Mouse (Mus musculus) embryonic facial prominence, embryonic 12.5 days (tissue): ENCODE data around the gene Creb5. TPM values are rescaled to one million over a fixed set of nuclear protein-coding genes. Genes with fewer than 3 reads are reported as not detected.

Experiments
- ATAC-seq: fragments of 200-750 bp; cut with Nextera tagmentation; 2 replicates; pipeline ENCODE4 v1.8.0; 2017; ENCODE audit not compliant: insufficient number of reproducible peaks, insufficient read depth, low FRiP score, low TSS enrichment
- H3K27ac ChIP-seq: fragments of 300-500 bp; sonication (generic); 2 replicates; pipeline ENCODE4 v1.5.1; 2016; ENCODE audit warnings: mild to moderate bottlenecking
- H3K27me3 ChIP-seq: fragments of 300-500 bp; sonication (generic); 2 replicates; pipeline ENCODE4 v1.6.1; 2016; ENCODE audit warnings: mild to moderate bottlenecking, moderate library complexity
- H3K36me3 ChIP-seq: fragments of 300-500 bp; sonication (generic); 2 replicates; pipeline ENCODE4 v1.6.1; 2016; ENCODE audit warnings: mild to moderate bottlenecking
- H3K4me1 ChIP-seq: fragments of 300-500 bp; sonication (generic); 2 replicates; pipeline ENCODE4 v1.6.1; 2016
- H3K4me2 ChIP-seq: fragments of 300-500 bp; sonication (generic); replicated peaks from 2 replicates; pipeline ENCODE4 v1.6.1; 2016; ENCODE audit warnings: mild to moderate bottlenecking, moderate library complexity
- H3K4me3 ChIP-seq: fragments of 300-500 bp; sonication (generic); 2 replicates; pipeline ENCODE4 v1.5.1; 2016; ENCODE audit warnings: mild to moderate bottlenecking
- H3K9ac ChIP-seq: fragments of 300-500 bp; sonication (generic); 2 replicates; pipeline ENCODE4 v1.6.1; 2016; ENCODE audit warnings: mild to moderate bottlenecking, moderate library complexity
- H3K9me3 ChIP-seq: fragments of 300-500 bp; sonication (generic); 2 replicates; pipeline ENCODE4 v1.6.1; 2016; ENCODE audit warnings: mild to moderate bottlenecking, moderate library complexity
- WGBS: fragments of 180-500 bp; shearing (Covaris S2); methylation state at CpG from one replicate; pipeline ENCODE4 v1.1.7; 2016; 5-methylcytosine and 5-hydroxymethylcytosine counted together
- polyA plus RNA-seq: library from polyadenylated mRNA; unstranded; fragments of >200 nt; fragmentation: Nextera tagmentation; extraction: Ambion mirVana; gene quantifications from 2 replicates; pipeline ENCODE4 v1.2.1, GENCODE M21; 2016

Creb5 gene
- polyA plus RNA-seq, 1 experiment from 2014 or later: 30.3 TPM

DNA sequence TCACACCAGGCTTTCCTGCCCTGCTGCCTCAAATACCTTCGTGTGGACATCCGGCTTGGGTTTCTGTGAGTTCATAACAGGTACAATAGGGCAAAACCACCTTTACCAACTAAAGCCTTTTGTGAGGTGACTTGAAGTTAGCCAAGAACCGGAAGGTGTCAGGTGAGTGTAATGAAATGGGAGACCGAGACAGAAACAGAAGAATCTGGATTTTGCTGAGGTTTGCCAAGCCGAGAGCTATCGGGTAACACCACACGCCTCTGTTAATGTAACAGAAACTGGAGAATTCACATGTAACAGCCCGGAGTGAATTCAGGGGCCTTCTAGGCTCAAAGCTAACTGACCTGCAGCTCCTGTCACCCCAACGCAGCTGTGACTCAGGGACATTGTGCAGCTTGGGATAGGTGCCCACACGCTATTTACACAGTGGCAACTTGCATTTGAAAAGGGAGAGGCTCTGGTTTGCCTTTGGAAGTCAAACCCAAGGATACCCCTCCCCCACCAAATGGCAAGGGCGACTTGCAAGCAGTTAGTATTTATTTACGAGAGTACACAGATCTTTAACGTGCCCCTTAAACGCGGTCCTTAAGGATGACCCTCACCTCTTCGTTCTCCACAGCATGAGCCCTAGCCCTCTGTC lies 276.6 kb downstream of the Creb5 start:
- no peak overlapping the region for H3K9ac ChIP-seq
- H3K27ac ChIP-seq: no peak overlapping the region
- H3K9me3 ChIP-seq: no peaks in the 10 kb centered on the region
- H3K27me3 ChIP-seq: no peaks in the 10 kb centered on the region
- 51% methylated on average over 16 of the region's 16 CpGs for WGBS
- H3K4me1 ChIP-seq: peaks cover 51% of the 10 kb centered on the region
- H3K4me2 ChIP-seq: no peak overlapping the region
- H3K36me3 ChIP-seq: no peaks in the 10 kb centered on the region
- ATAC-seq: no peak
- H3K4me3 ChIP-seq: no peak overlapping the region

- Histone ChIP-seq H3K27ac (peak overlapping the region; percentile 41; the same call in 1 of the 2 replicates), H3K9ac (no peak overlapping the region), H3K36me3 (no peaks in the 10 kb centered on the region), H3K4me3 (no peak overlapping the region), H3K4me2 (no peak overlapping the region), H3K27me3 (no peaks in the 10 kb centered on the region), H3K9me3 (no peaks in the 10 kb centered on the region), H3K4me1 (peaks cover 44% of the 10 kb centered on the region)
- no peak for ATAC-seq
- 32% methylated on average over 3 of the region's 3 CpGs for WGBS
Measured at GRCm38 (mm10) chr6:53569436-53569835, 282.4 kb downstream of the Creb5 start.

GRCm38 (mm10) chr6:53570906-53571305 lies 283.8 kb downstream of the Creb5 start:
- Histone ChIP-seq H3K9ac (no peak overlapping the region), H3K4me1 (peaks cover 48% of the 10 kb centered on the region), H3K27ac (no peak overlapping the region), H3K4me3 (no peak overlapping the region), H3K27me3 (no peaks in the 10 kb centered on the region), H3K4me2 (no peak overlapping the region), H3K36me3 (no peaks in the 10 kb centered on the region), H3K9me3 (no peaks in the 10 kb centered on the region)
- no peak for ATAC-seq
- 63% methylated on average over 4 of the region's 4 CpGs for WGBS

GRCm38 (mm10) chr6:53571571-53572122 lies 284.6 kb downstream of the Creb5 start:
- H3K4me3 ChIP-seq: no peak overlapping the region
- H3K9ac ChIP-seq: no peak overlapping the region
- no peak for ATAC-seq
- no peaks in the 10 kb centered on the region for H3K9me3 ChIP-seq
- H3K36me3 ChIP-seq: no peaks in the 10 kb centered on the region
- no peaks in the 10 kb centered on the region for H3K27me3 ChIP-seq
- no peak overlapping the region for H3K27ac ChIP-seq
- H3K4me1 ChIP-seq: peaks cover 49% of the 10 kb centered on the region
- no peak overlapping the region for H3K4me2 ChIP-seq
- WGBS: 87% methylated on average over 4 of the region's 4 CpGs

DNA sequence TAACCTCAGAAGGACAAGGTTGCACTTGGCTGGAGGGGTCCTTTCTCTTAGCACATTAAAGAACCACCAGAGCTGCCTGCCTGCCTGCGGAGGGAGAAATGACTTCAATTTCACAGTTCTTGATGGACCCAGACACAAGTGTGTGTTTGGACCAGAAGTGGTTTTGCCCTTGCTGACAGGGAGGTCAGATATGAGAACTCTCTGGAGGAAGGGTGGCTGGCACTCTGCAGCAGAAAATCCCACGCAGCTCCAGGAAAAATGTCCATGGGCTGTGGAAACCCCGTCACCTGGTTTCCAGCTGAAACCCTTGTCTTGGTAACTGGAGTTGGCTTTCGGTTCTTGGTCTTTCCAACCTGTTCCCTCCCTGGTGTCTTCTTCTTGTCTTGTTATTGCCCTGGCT lies 285.4 kb downstream of the Creb5 start:
- Histone ChIP-seq H3K9ac (no peak overlapping the region), H3K9me3 (no peaks in the 10 kb centered on the region), H3K4me3 (no peak overlapping the region), H3K36me3 (no peaks in the 10 kb centered on the region), H3K4me1 (peaks cover 49% of the 10 kb centered on the region), H3K27me3 (no peaks in the 10 kb centered on the region), H3K4me2 (no peak overlapping the region), H3K27ac (peak overlapping the region; percentile 89)
- ATAC-seq: no peak
- 42% methylated on average over 4 of the region's 4 CpGs for WGBS

DNA sequence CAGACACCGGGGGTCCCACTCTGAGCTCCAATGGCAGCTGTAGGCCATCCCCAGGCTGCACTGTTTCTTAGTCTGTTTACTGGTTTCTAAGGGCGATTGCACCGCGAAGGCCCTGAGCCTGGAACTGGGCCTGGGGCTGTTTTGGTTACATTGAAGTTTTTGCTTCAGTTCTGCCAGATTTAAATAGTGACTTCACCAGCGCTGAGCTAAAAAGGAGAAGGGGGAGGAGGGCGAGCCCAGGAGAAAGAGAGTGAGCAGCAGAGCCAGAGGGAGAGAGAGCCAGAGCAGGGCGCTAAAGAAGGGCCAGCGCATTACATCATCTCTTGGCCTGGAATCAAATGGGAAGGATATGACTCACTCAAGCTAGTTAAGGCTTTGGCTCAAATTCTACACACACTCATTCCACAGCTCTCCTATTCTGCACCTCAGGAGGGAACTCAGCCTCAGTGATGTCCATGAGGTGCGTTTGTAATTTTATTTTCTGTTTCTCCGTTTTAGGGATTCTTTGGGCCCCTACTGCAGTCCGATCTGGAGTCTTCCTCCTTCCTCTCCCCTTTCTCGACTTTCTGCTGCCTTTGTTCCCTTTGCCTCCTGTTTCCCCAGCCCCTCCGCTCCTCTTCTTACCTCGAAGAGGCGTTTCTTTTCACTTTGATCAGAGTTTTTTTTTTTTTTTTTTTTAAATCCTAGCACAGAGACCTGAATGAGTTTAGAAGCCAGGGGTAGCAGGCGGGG lies 286.1 kb downstream of the Creb5 start:
- peaks cover 49% of the 10 kb centered on the region for H3K4me1 ChIP-seq
- WGBS: 4% methylated on average over 16 of the region's 16 CpGs

DNA sequence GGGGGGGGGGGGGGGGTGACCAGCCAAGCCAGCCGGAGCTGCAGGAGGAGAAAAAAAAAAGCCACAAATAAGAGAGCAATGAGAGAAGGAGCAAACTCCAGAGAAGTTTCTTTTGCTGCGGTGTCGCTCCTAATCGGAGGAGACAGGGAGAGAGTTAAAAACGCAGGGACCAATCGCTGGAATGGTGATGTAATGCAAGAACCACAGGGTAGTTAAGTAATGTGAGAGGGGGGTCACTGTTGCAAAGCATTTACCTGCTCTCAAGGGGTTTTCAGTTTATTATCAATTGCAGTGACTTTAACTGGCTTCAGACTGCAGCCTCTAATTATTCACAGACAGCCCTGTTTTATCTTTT lies 286.6 kb downstream of the Creb5 start:
- H3K36me3 ChIP-seq: no peaks in the 10 kb centered on the region
- ATAC-seq: peak; percentile 22; the same call in 1 of the 2 replicates
- WGBS: under 1% methylated on average over 6 of the region's 6 CpGs
- H3K4me1 ChIP-seq: peaks cover 46% of the 10 kb centered on the region
- peak overlapping the region; percentile 53 for H3K4me2 ChIP-seq
- H3K4me3 ChIP-seq: peak overlapping the region; percentile 27
- H3K9ac ChIP-seq: 0 out of 2 replicates have a peak overlapping the region, but pooled peaks have one; percentile 24
- no peaks in the 10 kb centered on the region for H3K9me3 ChIP-seq
- peak overlapping the region; percentile 89 for H3K27ac ChIP-seq
- H3K27me3 ChIP-seq: no peaks in the 10 kb centered on the region

More for the DNA sequence above, 286.1 kb downstream of the Creb5 start:
- Histone ChIP-seq H3K27me3 (no peaks in the 10 kb centered on the region), H3K9ac (peak overlapping the region; percentile 24), H3K36me3 (no peaks in the 10 kb centered on the region), H3K9me3 (no peaks in the 10 kb centered on the region), H3K27ac (peak overlapping the region; percentile 89), H3K4me3 (peak overlapping the region; percentile 27), H3K4me2 (peak overlapping the region; percentile 53)
- peak; percentile 89 for ATAC-seq

DNA sequence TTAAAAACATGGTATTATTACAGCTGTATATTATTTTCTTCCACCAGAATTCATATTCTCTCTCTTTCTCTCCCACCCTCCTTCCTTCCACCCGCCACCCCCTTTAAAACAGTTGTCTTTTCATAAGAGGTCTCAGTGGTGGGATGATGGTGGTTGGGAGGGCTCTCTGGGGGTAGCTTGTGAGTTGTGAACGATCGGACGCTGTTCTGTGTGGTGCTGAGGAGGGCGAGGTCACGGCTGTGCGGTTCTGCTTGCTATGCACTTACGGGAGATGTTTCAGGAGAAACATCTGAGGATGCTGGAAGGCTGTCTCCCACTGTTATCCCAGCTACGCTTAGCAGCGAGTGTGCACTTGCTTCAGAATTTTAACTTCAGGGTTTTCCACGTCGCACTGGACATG lies 287.0 kb downstream of the Creb5 start:
- peak overlapping the region; percentile 53 for H3K4me2 ChIP-seq
- peak overlapping the region; percentile 83 for H3K27ac ChIP-seq
- H3K27me3 ChIP-seq: no peaks in the 10 kb centered on the region
- H3K9me3 ChIP-seq: no peaks in the 10 kb centered on the region
- peaks cover 43% of the 10 kb centered on the region for H3K4me1 ChIP-seq
- H3K4me3 ChIP-seq: peak overlapping the region; percentile 27
- peak; percentile 57 for ATAC-seq
- 15% methylated on average over 12 of the region's 12 CpGs for WGBS
- 0 out of 2 replicates have a peak overlapping the region, but pooled peaks have one; percentile 11 for H3K9ac ChIP-seq
- H3K36me3 ChIP-seq: no peaks in the 10 kb centered on the region

- H3K27me3 ChIP-seq: no peaks in the 10 kb centered on the region
- H3K4me1 ChIP-seq: peaks cover 40% of the 10 kb centered on the region
- H3K4me3 ChIP-seq: no peak overlapping the region
- H3K9me3 ChIP-seq: no peaks in the 10 kb centered on the region
- 75% methylated on average over 4 of the region's 4 CpGs for WGBS
- no peak overlapping the region for H3K9ac ChIP-seq
- no peaks in the 10 kb centered on the region for H3K36me3 ChIP-seq
- peak overlapping the region; percentile 53 for H3K4me2 ChIP-seq
- H3K27ac ChIP-seq: 0 out of 2 replicates have a peak overlapping the region, but pooled peaks have one; percentile 42
- no peak for ATAC-seq
Measured at GRCm38 (mm10) chr6:53575191-53575590, 288.1 kb downstream of the Creb5 start.

DNA sequence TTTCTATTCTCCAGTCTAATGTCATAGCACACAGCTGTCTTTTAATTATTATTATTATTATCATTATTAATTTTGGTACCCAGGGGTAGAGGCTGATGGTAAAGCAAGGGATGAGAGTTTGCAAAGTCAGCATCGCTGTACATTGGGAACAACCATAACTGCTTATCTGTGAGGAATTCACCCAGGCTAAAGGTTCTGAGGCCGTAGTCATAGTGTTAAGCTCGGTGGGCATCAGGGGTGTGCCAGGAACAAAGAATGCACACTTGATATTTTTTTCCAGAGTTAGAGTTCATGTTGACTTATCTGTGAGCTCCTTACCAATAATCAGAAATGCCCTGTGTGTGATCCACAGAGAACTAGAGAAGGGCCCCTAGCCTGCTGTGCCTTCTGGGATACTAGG lies 288.8 kb downstream of the Creb5 start:
- Histone ChIP-seq H3K4me2 (no peak overlapping the region), H3K4me3 (no peak overlapping the region), H3K27ac (no peak overlapping the region), H3K9me3 (no peaks in the 10 kb centered on the region), H3K9ac (no peak overlapping the region), H3K36me3 (no peaks in the 10 kb centered on the region), H3K4me1 (peaks cover 40% of the 10 kb centered on the region), H3K27me3 (no peaks in the 10 kb centered on the region)
- ATAC-seq: no peak
- WGBS: 94% methylated on average over 3 of the region's 3 CpGs

- H3K4me2 ChIP-seq: no peak overlapping the region
- 72% methylated on average over 6 of the region's 6 CpGs for WGBS
- no peak overlapping the region for H3K27ac ChIP-seq
- H3K36me3 ChIP-seq: no peaks in the 10 kb centered on the region
- H3K9ac ChIP-seq: no peak overlapping the region
- ATAC-seq: no peak
- H3K9me3 ChIP-seq: no peaks in the 10 kb centered on the region
- H3K4me3 ChIP-seq: no peak overlapping the region
- no peaks in the 10 kb centered on the region for H3K27me3 ChIP-seq
- peaks cover 40% of the 10 kb centered on the region for H3K4me1 ChIP-seq
Measured at GRCm38 (mm10) chr6:53576841-53577240, 289.8 kb downstream of the Creb5 start.

GRCm38 (mm10) chr6:53577776-53578175 lies 290.7 kb downstream of the Creb5 start:
- 45% methylated on average over 3 of the region's 3 CpGs for WGBS
- Histone ChIP-seq H3K4me3 (no peak overlapping the region), H3K9me3 (no peaks in the 10 kb centered on the region), H3K9ac (no peak overlapping the region), H3K4me1 (peaks cover 40% of the 10 kb centered on the region), H3K36me3 (no peaks in the 10 kb centered on the region), H3K27ac (no peak overlapping the region), H3K4me2 (no peak overlapping the region), H3K27me3 (no peaks in the 10 kb centered on the region)
- ATAC-seq: no peak
